Mouse (Mus musculus) neural tube, embryonic 12.5 days (tissue): ENCODE measurements around the gene Tmem209. TPM values are rescaled to one million over a fixed set of nuclear protein-coding genes. Genes with fewer than 3 reads are reported as not detected.

ENCODE experiments used
- ATAC-seq: fragments of 200-750 bp; cut with Nextera tagmentation; 2 replicates; pipeline ENCODE4 v1.8.0; 2017; ENCODE audit warnings: low read depth, mild to moderate bottlenecking, moderate TSS enrichment, moderate library complexity; ENCODE audit not compliant: low FRiP score
- H3K27ac ChIP-seq: fragments of 300-500 bp; sonication (generic); 2 replicates; pipeline ENCODE4 v1.5.1; 2016
- H3K27me3 ChIP-seq: fragments of 300-500 bp; sonication (generic); replicated peaks from 2 replicates; pipeline ENCODE4 v1.6.1; 2016; ENCODE audit warnings: mild to moderate bottlenecking
- H3K36me3 ChIP-seq: fragments of 300-500 bp; sonication (generic); 2 replicates; pipeline ENCODE4 v1.6.1; 2016; ENCODE audit warnings: mild to moderate bottlenecking
- H3K4me1 ChIP-seq: fragments of 300-500 bp; sonication (generic); 2 replicates; pipeline ENCODE4 v1.6.1; 2016
- H3K4me2 ChIP-seq: fragments of 300-500 bp; sonication (generic); replicated peaks from 2 replicates; pipeline ENCODE4 v1.6.1; 2016; ENCODE audit warnings: mild to moderate bottlenecking
- H3K4me3 ChIP-seq: fragments of 300-500 bp; sonication (generic); 2 replicates; pipeline ENCODE4 v1.5.1; 2016
- H3K9ac ChIP-seq: fragments of 300-500 bp; sonication (generic); 2 replicates; pipeline ENCODE4 v1.6.1; 2016; ENCODE audit warnings: mild to moderate bottlenecking
- H3K9me3 ChIP-seq: fragments of 300-500 bp; sonication (generic); 2 replicates; pipeline ENCODE4 v1.6.1; 2016; ENCODE audit warnings: mild to moderate bottlenecking
- WGBS: fragments of 180-500 bp; shearing (Covaris S2); methylation state at CpG from one replicate; pipeline ENCODE4 v1.1.7; 2016; 5-methylcytosine and 5-hydroxymethylcytosine counted together
- polyA plus RNA-seq: library from polyadenylated mRNA; unstranded; fragments of >200 nt; fragmentation: Nextera tagmentation; extraction: Ambion mirVana; gene quantifications from 2 replicates; pipeline ENCODE4 v1.2.1, GENCODE M21; 2016

Gene Tmem209
- polyA plus RNA-seq, 1 experiment from 2014 or later: 35.9 TPM

DNA sequence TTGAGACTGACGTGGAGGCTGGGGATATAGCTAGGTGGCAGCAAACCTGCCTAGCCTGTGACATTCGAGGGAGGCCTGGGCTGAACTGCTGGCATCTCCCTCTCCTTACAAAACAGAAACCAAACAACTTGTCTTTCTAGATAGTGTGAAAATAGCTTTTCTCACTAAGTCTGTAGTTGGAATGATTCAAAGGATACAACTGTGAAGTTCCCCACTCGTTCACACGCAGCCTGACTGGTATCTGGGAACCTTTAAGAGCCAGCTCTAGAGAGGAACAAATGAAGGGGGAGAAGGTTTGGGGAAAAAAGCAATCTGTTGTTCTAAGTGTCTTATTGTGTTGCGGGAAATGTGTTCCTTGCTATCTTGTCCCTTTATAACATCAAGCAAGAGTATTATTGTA is 51.0 kb downstream of the Tmem209 start:
- H3K4me2 ChIP-seq: no peak overlapping the region
- H3K36me3 ChIP-seq: peaks cover 14% of the 10 kb centered on the region
- no peaks in the 10 kb centered on the region for H3K27me3 ChIP-seq
- no peak overlapping the region for H3K4me3 ChIP-seq
- H3K27ac ChIP-seq: no peak overlapping the region
- no peak for ATAC-seq
- H3K9me3 ChIP-seq: 0 out of 2 replicates have a peak, but pooled peaks cover 2% of the 10 kb centered on the region
- H3K4me1 ChIP-seq: peaks cover 30% of the 10 kb centered on the region
- 89% methylated on average over 5 of the region's 5 CpGs for WGBS
- H3K9ac ChIP-seq: no peak overlapping the region

DNA sequence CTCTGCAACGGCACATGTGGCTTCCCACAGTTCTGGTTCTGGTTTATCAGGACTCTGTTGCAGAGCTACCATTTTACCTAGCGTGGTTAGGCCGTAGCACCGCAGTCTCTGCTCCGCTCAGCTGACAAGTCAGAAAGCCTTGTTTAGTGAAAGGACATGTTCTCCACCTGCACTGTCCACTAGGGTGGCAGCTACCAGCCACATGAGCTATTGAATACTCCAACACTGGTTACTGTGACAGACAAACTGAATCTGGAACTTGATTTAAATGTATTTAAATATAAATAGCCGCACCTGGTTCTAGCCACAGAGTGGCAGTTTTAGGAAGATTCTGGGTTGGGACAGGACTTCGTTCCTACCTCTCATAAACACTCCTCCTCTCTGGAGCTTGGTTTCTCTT is 52.6 kb downstream of the Tmem209 start:
- H3K9ac ChIP-seq: no peak overlapping the region
- H3K4me1 ChIP-seq: peaks cover 25% of the 10 kb centered on the region
- WGBS: 95% methylated on average over 7 of the region's 7 CpGs
- H3K27me3 ChIP-seq: no peaks in the 10 kb centered on the region
- H3K36me3 ChIP-seq: peaks cover 24% of the 10 kb centered on the region
- H3K27ac ChIP-seq: no peak overlapping the region
- H3K4me2 ChIP-seq: no peak overlapping the region
- H3K9me3 ChIP-seq: 0 out of 2 replicates have a peak, but pooled peaks cover 2% of the 10 kb centered on the region
- H3K4me3 ChIP-seq: no peak overlapping the region
- no peak for ATAC-seq

DNA sequence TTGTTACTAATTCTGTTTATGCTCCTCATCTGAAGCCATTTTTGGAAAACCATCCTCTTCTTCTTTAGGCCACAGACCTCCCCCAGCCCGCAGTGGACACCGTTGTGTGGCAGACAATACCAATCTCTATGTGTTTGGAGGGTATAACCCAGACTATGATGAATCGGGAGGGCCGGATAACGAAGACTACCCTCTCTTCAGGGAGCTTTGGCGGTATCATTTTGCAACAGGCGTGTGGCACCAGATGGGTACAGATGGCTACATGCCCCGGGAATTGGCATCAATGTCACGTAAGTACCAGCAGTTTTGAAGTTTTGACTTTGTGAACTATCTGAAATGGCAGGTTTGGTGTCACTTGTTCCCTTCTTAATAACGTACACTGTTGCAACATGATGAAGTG is 70.0 kb downstream of the Tmem209 start:
- Histone ChIP-seq H3K9me3 (no peaks in the 10 kb centered on the region), H3K4me3 (no peak overlapping the region), H3K36me3 (peaks cover 36% of the 10 kb centered on the region), H3K27ac (no peak overlapping the region), H3K9ac (no peak overlapping the region), H3K27me3 (no peaks in the 10 kb centered on the region), H3K4me1 (no peaks in the 10 kb centered on the region), H3K4me2 (no peak overlapping the region)
- no peak for ATAC-seq
- 98% methylated on average over 10 of the region's 10 CpGs for WGBS

DNA sequence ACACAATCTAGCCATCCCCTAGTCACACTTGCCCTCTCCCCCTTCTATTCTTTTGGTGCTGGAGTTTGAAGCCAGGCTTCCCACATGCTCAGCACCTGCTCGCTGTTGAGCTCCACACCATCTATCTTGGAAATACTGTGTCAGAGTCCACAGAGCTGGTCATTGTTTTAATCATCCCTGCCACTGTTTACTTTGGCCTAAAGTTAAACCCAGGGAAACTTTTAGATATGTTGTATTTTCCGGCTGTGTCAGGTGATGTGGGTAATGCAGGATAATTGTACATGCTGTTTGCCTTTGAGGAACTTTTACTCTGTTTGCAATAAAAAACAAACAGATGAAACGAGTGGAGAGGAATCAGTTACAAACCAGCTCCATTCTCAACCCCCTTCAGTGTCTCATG is 72.5 kb downstream of the Tmem209 start:
- Histone ChIP-seq H3K9me3 (no peaks in the 10 kb centered on the region), H3K9ac (no peak overlapping the region), H3K27me3 (no peaks in the 10 kb centered on the region), H3K27ac (no peak overlapping the region), H3K4me3 (no peak overlapping the region), H3K36me3 (peaks cover 22% of the 10 kb centered on the region), H3K4me1 (no peaks in the 10 kb centered on the region), H3K4me2 (no peak overlapping the region)
- 79% methylated on average over 3 of the region's 3 CpGs for WGBS
- no peak for ATAC-seq

DNA sequence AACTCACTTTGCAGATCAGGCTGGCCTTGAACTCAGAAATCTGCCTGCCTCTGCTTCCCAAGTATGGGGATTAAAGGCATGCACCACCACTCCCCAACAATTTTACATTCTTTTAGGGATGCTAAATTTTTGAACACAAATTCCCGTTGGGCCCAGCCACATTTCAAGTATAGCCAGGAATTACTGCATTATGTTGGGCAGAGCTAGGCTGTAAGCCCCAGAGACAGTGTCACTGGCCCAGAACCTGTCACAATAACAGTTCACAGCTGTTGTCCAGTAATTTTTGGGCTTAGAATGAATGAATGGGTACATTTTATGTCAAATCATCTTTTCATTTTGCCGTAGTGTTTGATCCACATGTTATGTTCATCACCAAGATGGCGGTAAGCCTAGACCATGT is 73.1 kb downstream of the Tmem209 start:
- Histone ChIP-seq H3K4me2 (no peak overlapping the region), H3K27me3 (no peaks in the 10 kb centered on the region), H3K4me1 (no peaks in the 10 kb centered on the region), H3K36me3 (peaks cover 16% of the 10 kb centered on the region; the same call in 1 of the 2 replicates), H3K9me3 (no peaks in the 10 kb centered on the region), H3K27ac (no peak overlapping the region), H3K4me3 (no peak overlapping the region), H3K9ac (no peak overlapping the region)
- 98% methylated on average over 3 of the region's 3 CpGs for WGBS
- ATAC-seq: no peak

DNA sequence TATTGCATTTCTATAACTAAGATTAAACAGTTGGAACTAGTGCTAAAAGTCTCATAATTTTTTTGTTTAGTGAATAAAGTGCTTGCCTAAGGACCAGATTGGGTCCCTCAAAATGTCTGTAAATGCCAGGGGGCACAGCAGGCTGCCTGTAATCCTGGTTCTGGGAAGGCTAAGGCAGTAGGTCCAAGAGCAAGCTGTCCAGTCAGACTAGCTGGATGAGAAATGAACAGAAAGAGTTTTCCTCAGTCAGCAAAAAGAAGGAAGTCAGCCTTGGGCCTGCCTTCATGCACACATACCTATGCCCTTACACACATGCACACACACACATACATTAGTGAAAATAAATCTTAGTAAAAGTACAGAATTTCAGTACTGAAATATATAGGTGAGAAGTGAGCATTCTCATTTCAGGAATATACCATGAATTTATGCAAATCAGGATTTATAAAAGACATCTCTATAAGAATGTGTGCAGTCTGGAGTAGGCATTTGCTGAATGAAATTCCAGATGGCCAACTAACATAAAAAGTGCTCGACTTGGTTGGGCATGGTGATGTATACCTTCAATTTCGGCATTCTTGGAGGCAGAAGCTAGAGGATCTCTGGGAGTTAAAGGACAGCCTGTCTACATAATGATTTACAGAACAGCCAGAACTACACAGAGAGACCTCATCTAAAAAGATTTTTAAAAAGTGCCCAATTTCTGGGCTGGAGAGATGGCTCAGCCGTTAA is 77.0 kb downstream of the Tmem209 start:
- 73% methylated on average over 3 of the region's 3 CpGs for WGBS
- Histone ChIP-seq H3K36me3 (no peaks in the 10 kb centered on the region), H3K4me1 (no peaks in the 10 kb centered on the region), H3K9me3 (no peaks in the 10 kb centered on the region), H3K27me3 (no peaks in the 10 kb centered on the region), H3K4me2 (no peak overlapping the region), H3K9ac (no peak overlapping the region), H3K4me3 (no peak overlapping the region), H3K27ac (no peak overlapping the region)
- no peak for ATAC-seq

Other genes with a start within 250 kb of the Tmem209 start
- gene Ube2h, start 205.2 kb downstream of the Tmem209 start, polyA plus RNA-seq: 64.7 and 69.9 TPM in 2 replicates
- 62.9 and 64.7 TPM in 2 replicates for gene Zc3hc1, start 118.8 kb downstream of the Tmem209 start, polyA plus RNA-seq
- 36.7 and 42.8 TPM in 2 replicates for gene Klhdc10, start 107.9 kb downstream of the Tmem209 start, polyA plus RNA-seq
- 0.24 and 0.49 TPM in 2 replicates for gene Ssmem1, start 66 bp upstream of the Tmem209 start, polyA plus RNA-seq
- 8.2 and 8.5 TPM in 2 replicates for gene Cpa2, start 31.8 kb upstream of the Tmem209 start, polyA plus RNA-seq
- gene Cpa4, start 58.6 kb upstream of the Tmem209 start, polyA plus RNA-seq: 1.2 and 1.9 TPM in 2 replicates
- not detected in 2 replicates for gene Cpa5, start 101.2 kb upstream of the Tmem209 start, polyA plus RNA-seq
- gene Cpa1, start 129.4 kb upstream of the Tmem209 start, polyA plus RNA-seq: 0.18 and 0.37 TPM in 2 replicates
- gene Cep41, start 184.0 kb upstream of the Tmem209 start, polyA plus RNA-seq: 17.9 and 21.6 TPM in 2 replicates
- 777 and 779 TPM in 2 replicates for gene Mest, start 213.8 kb upstream of the Tmem209 start, polyA plus RNA-seq